Mouse (Mus musculus) c-Kit-negative CD71-positive TER-119-positive erythroid progenitor cells, embryonic 14.5 days (primary cell): ENCODE data around the gene Mrpl38.

Source experiments
- DNase-seq: peaks from one replicate; pipeline ENCODE4 v3.0.0-alpha.2; 2013; ENCODE audit warnings: low read depth, low spot score

Gene Mrpl38

GRCm38 (mm10) chr11:116111067-116111466, 27.6 kb downstream of the Mrpl38 start:
- DNase-seq, result no peak

- DNase-seq, result no peak
Observed at GRCm38 (mm10) chr11:116110540-116110939, 28.1 kb downstream of the Mrpl38 start.

GRCm38 (mm10) chr11:116110131-116110530, 28.5 kb downstream of the Mrpl38 start:
- no peak for DNase-seq

GRCm38 (mm10) chr11:116109441-116110081, 29.1 kb downstream of the Mrpl38 start:
- DNase-seq, result no peak

GRCm38 (mm10) chr11:116108464-116109137, 30.1 kb downstream of the Mrpl38 start:
- DNase-seq, result no peak

- no peak for DNase-seq
Observed at GRCm38 (mm10) chr11:116107777-116108285, 30.8 kb downstream of the Mrpl38 start.

GRCm38 (mm10) chr11:116106963-116107776, 31.5 kb downstream of the Mrpl38 start:
- DNase-seq, result no peak

- no peak for DNase-seq
Observed at GRCm38 (mm10) chr11:116106154-116106962, 32.3 kb downstream of the Mrpl38 start.

GRCm38 (mm10) chr11:116105065-116105464, 33.6 kb downstream of the Mrpl38 start:
- DNase-seq, result no peak

GRCm38 (mm10) chr11:116104006-116104646, 34.5 kb downstream of the Mrpl38 start:
- DNase-seq, result no peak

GRCm38 (mm10) chr11:116103572-116103971, 35.1 kb downstream of the Mrpl38 start:
- DNase-seq, result no peak

GRCm38 (mm10) chr11:116102472-116102871, 36.2 kb downstream of the Mrpl38 start:
- no peak for DNase-seq

GRCm38 (mm10) chr11:116101931-116102381, 36.7 kb downstream of the Mrpl38 start:
- DNase-seq, result no peak

GRCm38 (mm10) chr11:116100839-116101238, 37.8 kb downstream of the Mrpl38 start:
- no peak for DNase-seq

- DNase-seq, result no peak
Observed at GRCm38 (mm10) chr11:116100385-116100784, 38.3 kb downstream of the Mrpl38 start.

- DNase-seq, result no peak
Observed at GRCm38 (mm10) chr11:116099462-116099861, 39.2 kb downstream of the Mrpl38 start.

- DNase-seq, result no peak
Observed at GRCm38 (mm10) chr11:116098711-116099460, 39.8 kb downstream of the Mrpl38 start.

- DNase-seq, result no peak
Observed at GRCm38 (mm10) chr11:116096213-116097108, 42.2 kb downstream of the Mrpl38 start.

- DNase-seq, result no peak
Observed at GRCm38 (mm10) chr11:116095573-116095972, 43.1 kb downstream of the Mrpl38 start.
